Mouse (Mus musculus) hindbrain, embryonic 16.5 days (tissue): ENCODE results near the gene Ifit3b. TPM values are rescaled to one million over a fixed set of nuclear protein-coding genes. Genes with fewer than 3 reads are reported as not detected.
A peak's percentile ranks its signal among the peaks of the same experiment; 100 is the strongest.
"Not testable (repeated sequence)": the region's sequence is repeated elsewhere in the genome, so short reads cannot be mapped to it uniquely, and the experiment has no call there.

Source experiments
- ATAC-seq: fragments of 200-750 bp; cut with Nextera tagmentation; 2 replicates; pipeline ENCODE4 v1.8.0; 2017; ENCODE audit warnings: moderate TSS enrichment, moderate library complexity
- H3K27ac ChIP-seq: fragments of 300-500 bp; sonication (generic); 2 replicates; pipeline ENCODE4 v1.5.1; 2014; ENCODE audit warnings: low read depth, mild to moderate bottlenecking, control low read depth, low read length, moderate library complexity
- H3K27me3 ChIP-seq: fragments of 300-500 bp; sonication (generic); replicated peaks from 2 replicates; pipeline ENCODE4 v1.6.1; 2014; ENCODE audit warnings: low read length; ENCODE audit not compliant: control insufficient read depth, insufficient read depth
- H3K36me3 ChIP-seq: fragments of 300-500 bp; sonication (generic); 2 replicates; pipeline ENCODE4 v1.6.1; 2014; ENCODE audit warnings: mild to moderate bottlenecking, low read length, moderate library complexity, mixed read lengths; ENCODE audit not compliant: control insufficient read depth, insufficient read depth
- H3K4me1 ChIP-seq: fragments of 300-500 bp; sonication (generic); 2 replicates; pipeline ENCODE4 v1.6.1; 2014; ENCODE audit warnings: low read depth, low read length; ENCODE audit not compliant: control insufficient read depth, insufficient read depth
- H3K4me2 ChIP-seq: fragments of 300-500 bp; sonication (generic); 2 replicates; pipeline ENCODE4 v1.6.1; 2014; ENCODE audit warnings: mild to moderate bottlenecking, low read length, control low read depth, moderate library complexity
- H3K4me3 ChIP-seq: fragments of 300-500 bp; sonication (generic); 2 replicates; pipeline ENCODE4 v1.5.1; 2014; ENCODE audit warnings: mild to moderate bottlenecking, low read length, control low read depth, moderate library complexity
- H3K9ac ChIP-seq: fragments of 300-500 bp; sonication (generic); 2 replicates; pipeline ENCODE4 v1.6.1; 2014; ENCODE audit warnings: low read depth, mild to moderate bottlenecking, control low read depth, low read length, moderate library complexity
- H3K9me3 ChIP-seq: fragments of 300-500 bp; sonication (generic); 2 replicates; pipeline ENCODE4 v1.6.1; 2014; ENCODE audit warnings: mild to moderate bottlenecking, low read length, moderate library complexity; ENCODE audit not compliant: control insufficient read depth
- WGBS: fragments of 180-500 bp; shearing (Covaris S2); extraction: QIAGEN DNeasy Blood & Tissue Kit; methylation state at CpG from one replicate; pipeline ENCODE4 v1.1.7; 2014; 5-methylcytosine and 5-hydroxymethylcytosine counted together
- polyA plus RNA-seq: library from polyadenylated mRNA; unstranded; fragments of >200 nt; fragmentation: Nextera tagmentation; extraction: Ambion mirVana; gene quantifications from 2 replicates; pipeline ENCODE4 v1.2.1, GENCODE M21; 2015

Ifit3b gene
- polyA plus RNA-seq, 1 experiment from 2014 or later: 0.25 TPM

GRCm38 (mm10) chr19:34633484-34633883 lies 25.7 kb downstream of the Ifit3b start:
- no peaks in the 10 kb centered on the region for H3K36me3 ChIP-seq
- no peak for ATAC-seq
- H3K4me1 ChIP-seq: no peaks in the 10 kb centered on the region
- WGBS: 80% methylated on average over 2 of the region's 2 CpGs
- no peak overlapping the region for H3K27ac ChIP-seq
- H3K9ac ChIP-seq: no peak overlapping the region
- H3K4me2 ChIP-seq: no peak overlapping the region
- H3K4me3 ChIP-seq: no peak overlapping the region
- H3K27me3 ChIP-seq: no peaks in the 10 kb centered on the region
- no peaks in the 10 kb centered on the region for H3K9me3 ChIP-seq

DNA sequence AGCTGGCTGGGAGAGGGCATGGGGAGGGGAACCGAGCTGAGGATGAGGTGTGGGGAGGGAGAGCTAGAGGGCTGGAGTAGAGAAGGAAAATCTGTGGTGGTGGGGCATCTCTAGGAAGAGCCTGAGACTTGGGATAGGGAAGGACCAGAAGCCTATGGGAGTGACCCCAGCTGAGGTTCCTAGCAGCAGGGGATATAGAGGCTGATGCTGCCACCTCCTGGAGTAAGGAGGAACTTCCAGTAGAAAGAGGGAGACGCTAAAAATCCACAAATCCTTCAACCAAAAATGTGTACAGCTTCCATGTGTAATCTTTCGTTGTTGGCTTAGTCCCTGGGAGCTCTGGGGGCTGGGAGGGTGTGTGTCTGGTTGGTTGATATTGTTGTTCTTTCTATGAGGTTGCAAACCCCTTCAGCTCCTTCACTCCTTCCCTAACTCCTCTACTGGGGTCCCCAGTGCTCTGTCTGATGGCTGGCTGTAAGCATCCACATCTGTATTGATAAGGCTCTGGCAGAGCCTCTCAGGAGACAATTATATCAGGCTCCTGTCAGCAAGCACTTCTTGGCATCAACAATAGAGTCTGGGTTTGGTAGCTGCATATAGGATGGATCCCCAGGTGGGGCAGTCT lies 29.3 kb downstream of the Ifit3b start:
- Histone ChIP-seq H3K27ac (no peak overlapping the region), H3K4me2 (no peak overlapping the region), H3K4me3 (no peak overlapping the region), H3K9ac (no peak overlapping the region), H3K9me3 (no peaks in the 10 kb centered on the region), H3K27me3 (no peaks in the 10 kb centered on the region), H3K36me3 (no peaks in the 10 kb centered on the region), H3K4me1 (no peaks in the 10 kb centered on the region)
- 0 out of 2 replicates have a peak, but pooled peaks have one; percentile 52 for ATAC-seq
- 10% methylated on average over 3 of the region's 3 CpGs for WGBS

DNA sequence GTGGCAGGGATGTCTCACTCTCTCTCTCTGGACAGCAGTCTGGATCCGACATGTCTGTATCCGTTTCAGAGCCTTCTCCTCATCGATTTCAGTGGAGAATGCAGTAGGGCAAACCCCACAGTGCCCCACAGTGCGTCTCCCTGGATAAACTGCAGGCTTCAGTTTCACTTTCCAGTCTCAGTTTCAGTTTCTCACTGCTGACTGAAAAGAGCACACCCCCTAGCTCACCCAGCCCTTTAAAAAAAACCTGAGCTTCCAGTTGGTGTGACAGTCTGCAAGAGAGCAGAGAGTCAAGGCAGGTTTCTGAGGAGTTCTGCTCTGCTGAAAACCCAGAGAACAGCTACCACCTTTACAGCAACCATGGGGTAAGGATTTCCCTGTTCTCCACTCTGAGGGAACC lies 32.9 kb downstream of the Ifit3b start, which contains the start of the genes Ifit1bl2 and Ifit1:
Ifit1bl2 (minus strand) TSS at position 121 of the 400 bp plus-strand sequence.
Ifit1 (plus strand) TSS at position 249 of the 400 bp plus-strand sequence.
- Histone ChIP-seq H3K4me2 (no peak within 1 kb of the TSS), H3K27me3 (no peaks in the 10 kb centered on the region), H3K27ac (no peak within 1 kb of the TSS), H3K9me3 (no peaks in the 10 kb centered on the region), H3K4me3 (no peak within 1 kb of the TSS), H3K9ac (no peak within 1 kb of the TSS), H3K36me3 (no peaks in the 10 kb centered on the region), H3K4me1 (no peaks in the 10 kb centered on the region)
- ATAC-seq: no peak
- 63% methylated on average over 4 of the region's 4 CpGs for WGBS

GRCm38 (mm10) chr19:34642616-34643015 lies 34.8 kb downstream of the Ifit3b start:
- H3K27ac ChIP-seq: no peak overlapping the region
- H3K27me3 ChIP-seq: no peaks in the 10 kb centered on the region
- 82% methylated on average over 5 of the region's 5 CpGs for WGBS
- no peaks in the 10 kb centered on the region for H3K4me1 ChIP-seq
- H3K9me3 ChIP-seq: no peaks in the 10 kb centered on the region
- H3K36me3 ChIP-seq: no peaks in the 10 kb centered on the region
- ATAC-seq: no peak
- H3K4me3 ChIP-seq: no peak overlapping the region
- H3K4me2 ChIP-seq: no peak overlapping the region
- no peak overlapping the region for H3K9ac ChIP-seq

DNA sequence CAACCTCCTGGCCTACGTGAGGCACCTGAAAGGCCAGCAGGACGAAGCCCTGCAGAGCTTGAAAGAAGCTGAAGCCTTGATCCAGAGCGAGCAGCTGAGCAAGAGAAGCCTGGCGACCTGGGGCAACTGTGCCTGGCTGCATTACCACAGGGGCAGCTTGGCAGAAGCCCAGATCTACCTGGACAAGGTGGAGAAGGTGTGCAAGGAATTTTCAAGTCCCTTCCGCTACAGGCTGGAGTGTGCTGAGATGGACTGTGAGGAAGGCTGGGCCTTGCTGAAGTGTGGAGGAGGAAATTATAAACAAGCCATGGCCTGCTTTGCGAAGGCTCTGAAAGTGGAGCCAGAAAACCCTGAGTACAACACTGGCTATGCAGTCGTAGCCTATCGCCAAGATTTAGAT lies 39.9 kb downstream of the Ifit3b start:
- ATAC-seq, H3K4me1 ChIP-seq, H3K9me3 ChIP-seq, H3K4me2 ChIP-seq, H3K4me3 ChIP-seq, H3K9ac ChIP-seq, H3K36me3 ChIP-seq, H3K27ac ChIP-seq, H3K27me3 ChIP-seq: not testable (repeated sequence)
- WGBS: 92% methylated on average over 7 of the region's 8 CpGs

- no peak overlapping the region for H3K27ac ChIP-seq
- no peaks in the 10 kb centered on the region for H3K9me3 ChIP-seq
- no peak overlapping the region for H3K9ac ChIP-seq
- no peak overlapping the region for H3K4me2 ChIP-seq
- no peak for ATAC-seq
- no peaks in the 10 kb centered on the region for H3K27me3 ChIP-seq
- no peaks in the 10 kb centered on the region for H3K4me1 ChIP-seq
- WGBS: 89% methylated on average over 3 of the region's 3 CpGs
- no peaks in the 10 kb centered on the region for H3K36me3 ChIP-seq
- H3K4me3 ChIP-seq: no peak overlapping the region
These were observed 42.5 kb downstream of the Ifit3b start for GRCm38 (mm10) chr19:34650276-34650675.

GRCm38 (mm10) chr19:34650997-34651396 lies 43.2 kb downstream of the Ifit3b start:
- Histone ChIP-seq H3K4me1 (no peaks in the 10 kb centered on the region), H3K4me2 (no peak overlapping the region), H3K4me3 (no peak overlapping the region), H3K9me3 (no peaks in the 10 kb centered on the region), H3K9ac (no peak overlapping the region), H3K27me3 (no peaks in the 10 kb centered on the region), H3K36me3 (no peaks in the 10 kb centered on the region), H3K27ac (no peak overlapping the region)
- WGBS: 92% methylated on average over 6 of the region's 6 CpGs
- no peak for ATAC-seq

DNA sequence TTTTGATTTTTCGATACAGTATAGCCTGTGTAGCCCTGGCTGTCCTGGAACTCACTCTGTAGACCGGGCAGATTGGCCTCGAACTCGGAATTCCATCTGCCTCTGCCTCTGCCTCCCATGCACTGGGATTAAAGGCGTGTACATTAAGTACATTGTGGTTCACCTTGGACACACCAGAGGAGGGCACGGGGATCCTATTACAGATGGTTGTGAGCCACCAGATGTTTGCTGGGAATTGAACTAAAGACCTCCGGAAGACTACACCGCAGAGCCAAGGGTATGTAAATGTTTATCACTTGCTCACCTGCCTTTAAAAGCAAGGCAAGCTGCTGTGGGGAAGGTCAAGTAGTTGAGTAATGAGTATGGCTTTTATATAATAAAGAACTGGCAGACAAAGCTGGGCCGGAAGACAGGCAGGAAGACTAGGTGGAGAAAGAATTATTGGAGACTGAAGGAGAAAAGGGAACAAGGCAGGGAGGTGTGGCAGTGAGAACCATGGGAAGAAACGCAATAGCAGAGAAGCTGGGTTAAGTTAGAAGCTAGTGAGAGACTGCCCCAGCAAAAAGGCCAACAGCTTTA lies 47.5 kb downstream of the Ifit3b start:
- Histone ChIP-seq H3K9ac (no peak overlapping the region), H3K4me1 (no peaks in the 10 kb centered on the region)
- WGBS: 87% methylated on average over 10 of the region's 10 CpGs

DNA sequence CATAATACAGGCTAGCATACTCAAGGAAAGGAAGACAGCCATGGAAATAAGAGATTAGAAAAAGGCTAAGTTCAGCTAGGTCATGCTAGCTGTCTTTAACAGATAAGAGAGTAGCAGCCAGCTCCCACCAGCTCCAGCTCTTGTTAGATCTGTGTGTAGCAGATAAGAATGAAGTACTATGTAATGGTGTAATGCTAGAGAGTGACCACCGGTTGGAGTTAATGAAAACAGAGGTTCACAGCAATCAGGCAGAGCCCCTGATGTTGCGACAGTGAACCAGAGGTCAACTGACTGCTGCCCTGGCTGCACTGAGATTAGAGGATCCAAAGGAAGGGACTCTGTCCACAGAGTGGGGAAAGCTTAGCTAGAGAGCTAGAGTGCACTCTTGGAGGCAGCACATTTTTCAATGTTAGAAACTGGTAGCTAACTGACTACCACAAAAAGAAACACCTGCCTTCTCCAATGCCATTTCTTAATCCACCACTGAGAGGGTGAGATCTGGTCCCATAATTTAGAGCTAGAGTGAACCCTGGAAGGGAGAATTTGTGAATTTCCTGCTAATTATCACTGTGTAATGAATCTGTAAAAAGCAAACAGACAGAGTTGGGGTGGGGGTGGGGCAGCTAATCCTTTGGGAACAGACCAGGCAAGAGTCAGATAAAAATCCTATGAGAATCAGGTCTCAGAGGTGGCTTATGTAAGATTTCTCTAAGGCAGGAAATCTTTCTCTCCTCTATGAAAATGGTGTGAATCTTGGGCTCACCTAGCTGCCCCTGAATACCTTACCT lies 48.9 kb downstream of the Ifit3b start:
- Histone ChIP-seq H3K9me3 (no peaks in the 10 kb centered on the region), H3K4me3 (no peak overlapping the region), H3K27ac (no peak overlapping the region), H3K27me3 (no peaks in the 10 kb centered on the region), H3K4me1 (no peaks in the 10 kb centered on the region), H3K9ac (no peak overlapping the region), H3K4me2 (no peak overlapping the region), H3K36me3 (no peaks in the 10 kb centered on the region)
- WGBS: 37% methylated on average over 2 of the region's 2 CpGs
- ATAC-seq: no peak

More for the DNA sequence above, 47.5 kb downstream of the Ifit3b start:
- Histone ChIP-seq H3K4me3 (no peak overlapping the region), H3K27ac (no peak overlapping the region), H3K36me3 (no peaks in the 10 kb centered on the region), H3K27me3 (no peaks in the 10 kb centered on the region), H3K9me3 (no peaks in the 10 kb centered on the region), H3K4me2 (no peak overlapping the region)
- ATAC-seq: no peak
